Mouse (Mus musculus): ENCODE data around the gene Mras. TPM values are rescaled to one million over a fixed set of nuclear protein-coding genes. Genes with fewer than 3 reads are reported as not detected.

Gene Mras
- polyA plus RNA-seq, 1 experiment from 2014 or later, result 38.2 TPM

DNA sequence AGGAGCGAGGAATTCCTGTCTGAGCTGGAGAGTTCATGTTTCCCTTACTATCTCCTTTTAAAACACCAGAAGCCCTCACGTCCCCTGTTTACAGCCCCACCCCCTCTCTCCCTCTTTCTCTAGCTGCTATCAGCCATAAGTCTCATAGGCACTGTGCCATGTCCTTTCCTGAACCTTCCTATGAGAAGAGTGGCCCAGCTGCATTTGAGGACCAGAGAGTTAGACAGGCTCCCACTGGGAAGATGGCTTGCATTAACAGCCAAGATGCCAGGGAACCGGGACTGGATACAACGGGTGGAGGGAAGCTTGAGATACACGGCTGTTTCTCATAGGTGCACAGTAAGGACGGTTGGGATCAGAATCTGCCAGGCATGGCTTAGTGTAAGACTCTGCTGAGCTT lies 27.7 kb upstream of the Mras start:
- DNase-seq (ENCODE audit: low read depth, low spot score) (no peak), ATAC-seq (no peak)
- peaks cover 4% of the 10 kb centered on the region for H3K27me3 ChIP-seq
- in situ Hi-C loops (cut with MboI; ENCODE audit: low pct_unique_long_range_greater_than_20kb), result no loop called here
- ChIA-PET CTCF (interaction anchor here (0.9 kb wide), 1 partner anchor 9 kb away, joined by 3 read pairs; no protein-coding TSS in a partner anchor), POLR2A (no interaction called here)
- no peak for TF ChIP-seq CTCF (IDR thresholded peaks at IDR 0.05)

- POLR2A ChIA-PET, result no interaction called here
- no peak for TF ChIP-seq CTCF (IDR thresholded peaks at IDR 0.05)
- peaks cover 6% of the 10 kb centered on the region for H3K27me3 ChIP-seq
- in situ Hi-C loops (cut with MboI; ENCODE audit: low pct_unique_long_range_greater_than_20kb), result loop anchor here (10.0 kb wide), 1 partner anchor 205 kb away; no protein-coding TSS in a partner anchor
- no peak for DNase-seq (ENCODE audit: low read depth, low spot score)
- CTCF ChIA-PET, result interaction anchor here (1.5 to 1.6 kb wide), 2 partner anchors 15 to 83 kb away, joined by 3 to 4 read pairs; no protein-coding TSS in a partner anchor
- ATAC-seq, result no peak
Observed at GRCm38 (mm10) chr9:99459730-99460129, 22.5 kb upstream of the Mras start.

DNA sequence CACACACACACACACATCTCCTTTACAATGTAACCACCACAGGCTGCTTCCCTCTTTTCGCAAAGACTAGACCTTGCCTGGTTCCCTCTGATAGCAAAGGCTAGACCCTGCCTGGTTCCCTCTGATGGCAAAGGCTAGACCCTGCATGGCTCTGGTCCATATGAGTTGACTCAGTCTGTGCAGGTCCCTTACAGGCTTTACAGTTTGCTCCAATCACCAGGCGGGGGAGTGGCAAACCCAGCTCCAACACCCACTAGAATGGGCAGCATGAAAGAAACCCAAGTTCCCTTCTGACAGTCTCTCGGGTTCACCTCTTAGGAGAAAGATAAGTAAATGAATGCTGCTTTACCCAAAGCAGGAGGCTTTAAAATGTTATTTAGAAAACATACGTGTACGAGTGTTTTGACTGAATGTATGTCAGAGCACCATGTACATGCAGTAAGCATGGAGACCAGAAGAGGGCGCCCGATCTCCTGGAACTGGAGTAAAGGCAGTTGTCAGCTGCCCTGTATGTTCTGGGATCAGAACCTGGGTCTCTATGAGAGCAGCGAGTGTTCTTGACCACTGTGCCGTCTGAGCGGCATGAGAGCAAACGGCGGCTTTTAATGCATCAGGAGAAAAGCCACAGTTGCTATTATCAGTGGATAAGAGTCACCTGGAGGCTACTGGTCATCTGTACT lies 21.5 kb upstream of the Mras start:
- ChIA-PET POLR2A (no interaction called here), CTCF (interaction anchor here (1.5 to 2.1 kb wide), 3 partner anchors 12 to 129 kb away, joined by 3 to 6 read pairs (median 5); no protein-coding TSS in a partner anchor)
- TF ChIP-seq CTCF (IDR thresholded peaks at IDR 0.05), result peak; percentile 74
- in situ Hi-C loops (cut with MboI; ENCODE audit: low pct_unique_long_range_greater_than_20kb), result loop anchor here (10.0 kb wide), 1 partner anchor 204 kb away; no protein-coding TSS in a partner anchor
- no peak for ATAC-seq
- no peak for DNase-seq (ENCODE audit: low read depth, low spot score)
- peaks cover 6% of the 10 kb centered on the region for H3K27me3 ChIP-seq

DNA sequence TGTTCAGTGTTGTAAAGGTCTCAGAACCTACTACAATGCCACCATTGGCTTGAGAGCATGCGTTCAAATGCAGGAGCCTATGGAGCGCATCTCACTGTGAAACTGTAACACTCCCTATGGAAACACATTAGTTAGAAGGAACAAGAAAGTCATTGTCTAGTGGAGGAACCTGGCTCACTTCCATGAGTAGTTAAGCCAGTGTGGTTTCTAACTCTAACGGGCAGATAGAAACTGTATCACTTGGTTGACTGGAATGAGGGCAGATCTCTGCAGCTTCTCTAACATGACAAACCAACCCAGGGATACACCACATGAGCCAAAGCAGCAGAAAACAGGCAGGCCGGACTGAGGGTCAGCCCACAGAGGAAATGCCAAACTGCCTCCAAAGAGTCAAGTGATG lies 17.0 kb upstream of the Mras start:
- no peak for DNase-seq (ENCODE audit: low read depth, low spot score)
- TF ChIP-seq CTCF (IDR thresholded peaks at IDR 0.05), result no peak
- POLR2A ChIA-PET, result no interaction called here
- in situ Hi-C loops (cut with MboI; ENCODE audit: low pct_unique_long_range_greater_than_20kb), result loop anchor here (5.0 to 10.0 kb wide), 2 partner anchors 199 to 392 kb away; no protein-coding TSS in a partner anchor
- CTCF ChIA-PET, result no interaction called here
- peaks cover 6% of the 10 kb centered on the region for H3K27me3 ChIP-seq
- no peak for ATAC-seq

DNA sequence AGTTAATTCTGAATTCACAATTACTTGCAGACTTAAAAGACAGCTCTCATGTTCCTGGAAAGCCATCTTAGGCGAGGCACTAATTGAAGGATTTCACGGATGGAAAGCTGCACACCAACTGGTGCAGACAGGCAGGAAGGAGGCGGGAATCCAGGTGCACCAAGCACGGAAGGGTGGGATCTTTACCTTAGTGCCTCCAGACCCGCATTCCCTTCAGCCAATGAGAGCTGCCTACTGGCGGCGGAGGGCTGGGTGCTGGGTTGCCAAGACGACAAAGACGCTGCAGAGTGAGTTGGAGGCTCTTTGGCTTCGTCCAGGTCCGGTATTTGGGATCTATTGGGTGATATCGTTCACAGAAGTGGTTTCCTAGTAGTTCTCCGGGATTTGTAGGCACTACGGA lies 14.0 kb upstream of the Mras start, which contains the start of gene Nme9:
Nme9 (plus strand) TSS at position 315 of the 400 bp plus-strand sequence.
- TF ChIP-seq CTCF (IDR thresholded peaks at IDR 0.05), result no peak
- H3K27me3 ChIP-seq, result no peaks in the 10 kb centered on the region
- in situ Hi-C loops (cut with MboI; ENCODE audit: low pct_unique_long_range_greater_than_20kb), result loop anchor here (5.0 to 10.0 kb wide), 2 partner anchors 196 to 389 kb away; no protein-coding TSS in a partner anchor
- DNase-seq (ENCODE audit: low read depth, low spot score), result no peak
- POLR2A ChIA-PET, result no interaction called here
- no peak for ATAC-seq
- CTCF ChIA-PET, result interaction anchor here (1.3 to 1.6 kb wide), 4 partner anchors 29 to 471 kb away, joined by 3 to 6 read pairs (median 4); partner anchors contain the start of gene Cep70

DNA sequence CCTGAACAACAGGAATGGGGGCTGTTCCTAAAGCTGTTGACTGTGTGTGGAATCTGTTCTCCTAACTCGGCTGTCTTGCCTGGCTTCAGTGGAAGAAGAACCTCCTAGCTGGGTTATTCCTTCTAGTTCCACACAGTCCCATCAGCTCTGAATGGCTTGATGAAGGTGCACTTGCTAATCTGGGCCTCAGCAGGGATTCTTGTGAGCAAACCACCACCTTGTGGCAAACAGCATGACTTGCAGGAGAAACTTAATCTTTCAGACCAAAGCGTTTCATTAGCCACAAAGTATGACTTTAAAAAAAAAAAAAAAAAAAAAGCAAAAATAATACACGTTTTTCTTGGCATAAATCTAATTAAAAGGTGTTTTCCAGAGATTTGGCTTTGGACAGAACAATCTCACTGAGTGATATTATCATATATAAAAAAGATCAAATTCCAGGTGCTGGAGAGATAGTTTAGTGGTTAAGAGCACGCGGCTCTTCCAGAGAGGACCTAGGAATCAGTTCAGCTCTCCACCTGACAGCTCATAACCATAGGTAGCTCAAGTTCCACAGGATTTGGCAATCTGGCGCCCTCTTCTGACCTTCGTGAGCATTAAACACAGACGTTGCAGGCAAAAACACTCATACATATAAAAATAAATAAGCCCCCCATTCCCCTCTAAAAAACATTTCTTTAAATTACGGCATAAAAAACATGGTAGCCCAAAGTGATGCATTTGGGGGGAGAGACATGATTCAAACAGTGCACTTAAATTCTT lies 12.9 kb upstream of the Mras start:
- no peaks in the 10 kb centered on the region for H3K27me3 ChIP-seq
- ATAC-seq (peak; percentile 52), DNase-seq (ENCODE audit: low read depth, low spot score) (no peak)
- CTCF ChIA-PET, result interaction anchor here (0.9 to 2.2 kb wide), 13 partner anchors 11 to 469 kb away, joined by 3 to 10 read pairs (median 4); no protein-coding TSS in a partner anchor
- peak; percentile 63 for TF ChIP-seq CTCF (IDR thresholded peaks at IDR 0.05)
- POLR2A ChIA-PET, result no interaction called here
- in situ Hi-C loops (cut with MboI; ENCODE audit: low pct_unique_long_range_greater_than_20kb), result loop anchor here (5.0 to 10.0 kb wide), 4 partner anchors 73 to 475 kb away; no protein-coding TSS in a partner anchor

DNA sequence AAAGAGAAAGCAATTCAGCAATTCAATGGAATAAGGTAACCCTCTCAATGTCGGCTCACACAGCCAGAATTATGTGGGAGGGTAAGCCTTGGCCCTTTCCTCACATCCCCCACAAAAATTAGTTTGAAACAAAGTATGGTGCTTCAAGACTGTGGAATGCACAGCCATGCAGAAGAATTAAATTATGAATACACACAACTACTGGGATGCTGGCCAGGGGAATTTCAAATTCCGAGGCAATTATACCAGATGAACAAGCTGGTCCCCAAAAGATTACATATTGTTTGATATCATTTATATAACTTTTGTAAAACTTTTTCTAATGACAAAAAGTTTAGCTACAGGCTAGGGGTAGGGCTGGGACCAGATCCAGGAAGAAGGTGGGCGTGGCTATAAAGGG lies 10.1 kb upstream of the Mras start:
- CTCF ChIA-PET, result interaction anchor here (1.0 to 1.3 kb wide), 3 partner anchors 11 to 196 kb away, joined by 3 read pairs; no protein-coding TSS in a partner anchor
- DNase-seq (ENCODE audit: low read depth, low spot score) (no peak), ATAC-seq (no peak)
- no peak for TF ChIP-seq CTCF (IDR thresholded peaks at IDR 0.05)
- POLR2A ChIA-PET, result no interaction called here
- no peaks in the 10 kb centered on the region for H3K27me3 ChIP-seq
- in situ Hi-C loops (cut with MboI; ENCODE audit: low pct_unique_long_range_greater_than_20kb), result loop anchor here (5.0 to 10.0 kb wide), 2 partner anchors 70 to 473 kb away; no protein-coding TSS in a partner anchor

DNA sequence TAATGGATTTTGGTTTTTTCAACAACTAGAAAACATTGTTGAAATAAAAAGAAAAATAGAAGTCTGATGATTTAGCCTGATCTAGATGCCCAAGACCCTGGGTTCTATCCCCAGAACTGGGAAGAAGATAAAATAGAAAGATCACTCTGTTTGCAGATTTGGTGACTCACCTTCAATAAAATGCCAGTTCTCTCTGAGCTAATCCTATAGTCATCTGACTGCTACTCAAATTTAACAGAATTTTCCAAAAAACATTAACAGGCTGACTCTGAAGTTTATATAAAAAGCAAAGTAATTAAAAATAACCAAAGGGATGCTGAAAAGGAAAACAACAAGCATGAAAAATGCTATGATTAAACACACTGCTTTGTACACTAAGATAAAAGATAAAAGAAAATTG lies 9.1 kb upstream of the Mras start:
- POLR2A ChIA-PET, result no interaction called here
- TF ChIP-seq CTCF (IDR thresholded peaks at IDR 0.05), result no peak
- in situ Hi-C loops (cut with MboI; ENCODE audit: low pct_unique_long_range_greater_than_20kb), result loop anchor here (5.0 to 10.0 kb wide), 2 partner anchors 69 to 471 kb away; no protein-coding TSS in a partner anchor
- no peak for ATAC-seq
- no peak for DNase-seq (ENCODE audit: low read depth, low spot score)
- H3K27me3 ChIP-seq, result no peaks in the 10 kb centered on the region
- CTCF ChIA-PET, result interaction anchor here (1.1 kb wide), 1 partner anchor 58 kb away, joined by 3 read pairs; no protein-coding TSS in a partner anchor

GRCm38 (mm10) chr9:99444590-99445178 lies 7.5 kb upstream of the Mras start:
- ChIA-PET CTCF (interaction anchor here (1.1 kb wide), 1 partner anchor 11 kb away, joined by 4 read pairs; no protein-coding TSS in a partner anchor), POLR2A (no interaction called here)
- TF ChIP-seq CTCF (IDR thresholded peaks at IDR 0.05), result no peak
- DNase-seq (ENCODE audit: low read depth, low spot score) (no peak), ATAC-seq (no peak)
- in situ Hi-C loops (cut with MboI; ENCODE audit: low pct_unique_long_range_greater_than_20kb), result loop anchor here (5.0 to 10.0 kb wide), 2 partner anchors 67 to 470 kb away; no protein-coding TSS in a partner anchor
- no peaks in the 10 kb centered on the region for H3K27me3 ChIP-seq
